Mouse (Mus musculus) mouse trophoblast stem cell (cell line): ENCODE results near the gene Bicral.

Experiments used
- in situ Hi-C, 2 experiments: fragments of 300-500 bp; cut with MseI, MboI; formaldehyde crosslinking; loops; 2 replicates in 1 of 2; 3 replicates in 1 of 2; pipeline ENCODE4 v1.15.1; 2025

The Bicral gene

GRCm38 (mm10) chr17:46758753-46759152 is 99.5 kb downstream of the Bicral start:
- in situ Hi-C loops, result no loop called here

DNA sequence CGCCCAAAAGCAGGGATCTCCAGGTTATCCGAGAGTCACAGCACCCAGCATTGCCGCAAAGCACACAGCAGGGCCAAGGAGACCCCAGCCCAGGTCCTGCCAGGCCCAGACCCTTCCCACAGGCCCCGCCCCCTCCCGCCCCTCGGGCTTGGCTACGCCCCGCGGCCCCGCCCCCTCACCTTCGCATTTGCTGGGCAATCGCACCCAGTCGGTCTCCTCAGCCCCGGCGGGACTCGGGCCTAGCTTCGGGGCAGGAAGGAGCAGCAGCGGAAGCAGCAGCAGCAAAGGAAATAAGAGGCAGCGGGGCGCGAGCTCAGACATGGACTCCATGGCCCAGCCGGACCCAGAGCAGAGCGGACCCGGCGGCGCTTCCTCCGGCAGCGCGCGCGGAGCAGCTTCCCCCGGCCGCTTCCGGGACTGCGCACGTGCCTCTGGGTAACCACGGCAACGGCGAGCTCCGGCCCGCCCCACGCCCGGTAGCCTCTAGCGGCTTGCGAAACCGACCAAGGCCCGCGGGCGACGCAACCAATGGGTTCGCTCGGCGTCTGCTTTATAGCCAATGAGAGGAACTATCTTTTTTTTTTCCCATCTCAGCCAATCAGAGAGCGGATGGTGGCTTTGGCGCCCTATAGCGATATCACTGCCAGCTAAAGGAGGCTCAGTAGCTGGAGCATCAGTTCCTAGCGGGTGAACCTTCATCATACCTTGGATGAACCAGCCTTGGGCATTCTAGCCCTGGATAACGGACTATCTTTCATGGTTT is 106.3 kb downstream of the Bicral start, which contains the start of gene Cnpy3:
Gene Cnpy3, minus strand, starts transcription at position 421 of the 763 bp plus-strand sequence.
- in situ Hi-C loops, result no loop called here

DNA sequence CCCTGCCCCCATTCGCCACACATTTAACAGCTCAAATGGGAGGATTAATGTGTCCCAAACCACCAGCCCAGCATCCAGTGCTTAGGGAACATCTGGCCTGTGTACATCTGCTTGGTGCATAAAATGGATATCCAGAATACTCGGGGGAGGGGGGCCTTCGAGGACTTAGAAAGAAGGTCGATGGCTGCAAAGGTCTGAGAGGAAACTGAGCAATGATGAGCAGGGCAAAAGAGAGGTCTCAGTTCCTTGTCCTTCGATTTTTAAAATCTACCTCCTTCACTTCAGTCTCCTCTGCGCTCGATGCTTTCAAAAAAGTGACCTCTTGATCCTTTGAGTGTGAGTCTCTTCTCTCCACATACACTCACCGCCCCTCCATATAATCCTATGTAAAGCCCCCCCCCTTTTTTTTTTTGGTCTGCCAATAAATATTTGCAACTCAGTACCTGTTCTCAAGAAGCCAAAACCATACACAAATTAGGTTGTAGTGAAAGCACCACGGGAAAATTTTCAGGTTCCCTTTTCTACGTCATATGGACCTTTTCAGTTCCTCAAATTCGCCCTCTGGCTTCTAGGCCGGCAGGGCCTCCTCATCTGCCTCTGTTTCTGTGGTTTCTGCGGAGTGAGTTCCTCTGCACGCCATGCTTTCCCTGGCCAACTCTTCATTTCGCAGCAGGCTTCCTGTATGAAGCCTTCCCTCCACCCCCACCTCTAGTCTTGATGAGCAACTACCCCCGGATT is 107.1 kb downstream of the Bicral start:
- in situ Hi-C loops, result no loop called here

GRCm38 (mm10) chr17:46750580-46750979 is 107.7 kb downstream of the Bicral start:
- in situ Hi-C loops, result no loop called here

- in situ Hi-C loops, result no loop called here
Observed at GRCm38 (mm10) chr17:46749282-46749681, 109.0 kb downstream of the Bicral start.
